Mouse (Mus musculus) liver, embryonic 12.5 days (tissue): Measurements from ENCODE around the gene Sphk1. TPM values are rescaled to one million over a fixed set of nuclear protein-coding genes. Genes with fewer than 3 reads are reported as not detected.

ENCODE experiments used
- polyA plus RNA-seq: library from polyadenylated mRNA; unstranded; fragments of >200 nt; fragmentation: Nextera tagmentation; extraction: Ambion mirVana; gene quantifications from 2 replicates; pipeline ENCODE4 v1.2.1, GENCODE M21; 2016

Sphk1 gene
- polyA plus RNA-seq, 1 experiment from 2014 or later: 26.9 TPM

Other genes starting within 250 kb of the Sphk1 start
- gene Galr2, start 250.0 kb upstream of the Sphk1 start, polyA plus RNA-seq: not detected in 2 replicates
- 29.7 and 31.8 TPM in 2 replicates for gene Exoc7, start 223.7 kb upstream of the Sphk1 start, polyA plus RNA-seq
- gene Foxj1, start 195.5 kb upstream of the Sphk1 start, polyA plus RNA-seq: 1.2 and 1.4 TPM in 2 replicates
- 2.9 and 4.3 TPM in 2 replicates for gene Rnf157, start 117.9 kb upstream of the Sphk1 start, polyA plus RNA-seq
- 32.3 and 32.6 TPM in 2 replicates for gene Ubald2, start 96.8 kb upstream of the Sphk1 start, polyA plus RNA-seq
- not detected in 2 replicates for gene Qrich2, start 64.7 kb upstream of the Sphk1 start, polyA plus RNA-seq
- 69.9 and 77.1 TPM in 2 replicates for gene Prpsap1, start 36.7 kb upstream of the Sphk1 start, polyA plus RNA-seq
- gene Ube2o, start 50.5 kb downstream of the Sphk1 start, polyA plus RNA-seq: 40.0 and 40.2 TPM in 2 replicates
- not detected in 2 replicates for gene Aanat, start 55.5 kb downstream of the Sphk1 start, polyA plus RNA-seq
- 8.0 and 8.5 TPM in 2 replicates for gene Rhbdf2, start 96.1 kb downstream of the Sphk1 start, polyA plus RNA-seq
- 0.19 and 0.41 TPM in 2 replicates for gene Prcd, start 122.6 kb downstream of the Sphk1 start, polyA plus RNA-seq
- gene Cygb, start 123.4 kb downstream of the Sphk1 start, polyA plus RNA-seq: 0.83 and 1.2 TPM in 2 replicates
- gene St6galnac1, start 244.6 kb downstream of the Sphk1 start, polyA plus RNA-seq: not detected in 2 replicates